Mouse (Mus musculus) bone marrow, adult 2 months (tissue): ENCODE results near the gene Nup210.

ENCODE experiments used
- CTCF ChIP-seq: fragments of 200-500 bp; IDR thresholded peaks from 2 replicates; pipeline ENCODE4 v1.5.1; 2011; ENCODE audit warnings: low read length, control low read depth; ENCODE audit not compliant: control insufficient read depth, insufficient read depth
- POLR2A ChIP-seq: fragments of 200-500 bp; IDR thresholded peaks from 2 replicates; pipeline ENCODE4 v1.6.1; 2011; ENCODE audit warnings: low read depth, mild to moderate bottlenecking, control low read depth, low read length, borderline replicate concordance; ENCODE audit not compliant: control insufficient read depth

DNA sequence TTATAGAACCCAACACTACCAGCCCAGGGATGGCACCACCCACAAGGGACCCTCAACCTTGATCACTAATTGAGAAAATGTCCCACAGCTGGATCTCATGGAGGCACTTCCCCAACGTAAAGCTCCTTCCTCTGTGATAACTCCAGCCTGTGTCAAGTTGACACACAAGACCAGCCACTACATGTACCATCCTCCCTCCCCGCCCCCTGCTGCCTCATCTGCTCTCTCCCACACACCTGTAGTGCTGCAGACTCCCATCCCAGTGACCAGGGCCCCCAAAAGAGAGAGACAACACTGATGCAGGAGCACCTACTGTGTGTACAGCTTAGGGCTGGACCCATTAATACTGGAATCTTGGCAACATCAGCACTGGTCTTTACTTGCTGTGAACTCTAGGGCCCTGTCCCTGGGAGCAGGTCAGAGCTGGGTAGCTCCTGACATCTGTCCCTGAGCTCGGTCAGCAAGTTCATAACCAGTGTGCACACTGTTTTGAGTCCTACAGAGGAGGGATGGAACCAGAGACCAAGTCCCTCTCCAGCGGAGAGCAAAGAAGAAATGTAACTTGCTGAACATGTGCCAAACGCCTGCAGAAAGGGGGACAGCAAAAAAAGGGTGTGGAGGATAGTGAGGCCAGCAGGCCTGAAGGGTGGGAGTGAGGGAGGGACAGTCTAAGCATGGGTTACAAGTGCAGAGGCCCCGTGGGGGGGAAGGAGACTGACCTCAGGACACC lies 45.0 kb upstream of the Nup210 start:
- TF ChIP-seq CTCF (no peak), POLR2A (no peak)
